Mouse (Mus musculus) subcutaneous adipose tissue, adult 2 months (tissue): ENCODE measurements around the gene Psenen. TPM values are rescaled to one million over a fixed set of nuclear protein-coding genes. Genes with fewer than 3 reads are reported as not detected.

Experiments
- polyA plus RNA-seq: library from polyadenylated mRNA; depleted of rRNA; stranded (reverse); fragments of >200 nt; gene quantifications from 2 replicates; pipeline ENCODE4 v1.2.3, GENCODE M21; 2012; ENCODE audit warnings: low replicate concordance; rRNA removed

The Psenen gene
- 135 and 167 TPM in 2 replicates for polyA plus RNA-seq

GRCm38 (mm10) chr7:30563117-30563905 is at the start of gene Psenen, which contains the start of the genes U2af1l4 and Gm49396:
Gene Psenen, minus strand, starts transcription at chr7:30563627.
Gene U2af1l4, plus strand, starts transcription at chr7:30563301.
Gene Gm49396, plus strand, starts transcription at chr7:30563344.

DNA sequence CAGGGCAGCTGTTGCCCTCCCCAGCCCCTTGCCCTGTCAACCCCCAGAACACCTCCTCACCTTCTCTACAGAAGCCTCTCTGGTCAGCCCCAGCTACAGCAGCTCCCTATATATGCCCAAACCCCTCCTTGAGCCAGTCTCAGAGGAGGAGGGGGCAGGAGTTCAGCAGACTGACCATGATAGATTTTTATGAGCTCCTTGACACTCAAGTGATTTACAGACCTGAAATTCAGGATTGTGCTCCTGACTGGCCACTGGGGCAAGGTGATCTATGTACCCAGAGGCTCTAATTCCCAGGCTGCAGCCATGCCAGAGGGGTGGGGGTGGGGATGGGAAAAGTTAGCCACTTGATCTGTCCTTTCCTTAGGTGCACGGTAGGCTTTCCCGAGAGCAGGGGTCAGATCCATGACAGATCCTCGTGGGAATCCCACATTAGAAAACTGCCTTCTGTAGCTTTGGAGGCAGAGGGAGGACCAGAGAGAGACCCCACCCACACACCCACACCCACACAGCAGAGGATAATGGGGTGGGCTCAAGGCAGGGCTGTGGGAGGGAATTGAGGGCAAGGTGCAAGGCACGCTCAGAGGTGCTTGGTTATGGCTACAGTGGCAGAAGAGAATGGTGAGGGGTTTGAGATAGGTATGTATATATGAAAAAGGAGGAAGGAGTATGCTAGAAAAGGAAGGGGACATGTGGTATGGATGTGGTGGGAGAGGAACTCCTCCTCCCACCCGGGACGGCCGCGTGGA is 49.4 kb upstream of the Psenen start, which contains the start of gene Upk1a:
Gene Upk1a, minus strand, starts transcription at position 194 of the 749 bp plus-strand sequence.

GRCm38 (mm10) chr7:30598786-30599185 is 35.4 kb upstream of the Psenen start, which contains the start of gene Zbtb32:
Gene Zbtb32, minus strand, starts transcription at chr7:30598909.

GRCm38 (mm10) chr7:30588676-30589434 is 25.4 kb upstream of the Psenen start, which contains the start of gene Kmt2b:
Gene Kmt2b, minus strand, starts transcription at chr7:30588726.

GRCm38 (mm10) chr7:30564970-30565571 is 1.6 kb upstream of the Psenen start, which contains the start of gene Igflr1:
Gene Igflr1, plus strand, starts transcription at chr7:30565427.

DNA sequence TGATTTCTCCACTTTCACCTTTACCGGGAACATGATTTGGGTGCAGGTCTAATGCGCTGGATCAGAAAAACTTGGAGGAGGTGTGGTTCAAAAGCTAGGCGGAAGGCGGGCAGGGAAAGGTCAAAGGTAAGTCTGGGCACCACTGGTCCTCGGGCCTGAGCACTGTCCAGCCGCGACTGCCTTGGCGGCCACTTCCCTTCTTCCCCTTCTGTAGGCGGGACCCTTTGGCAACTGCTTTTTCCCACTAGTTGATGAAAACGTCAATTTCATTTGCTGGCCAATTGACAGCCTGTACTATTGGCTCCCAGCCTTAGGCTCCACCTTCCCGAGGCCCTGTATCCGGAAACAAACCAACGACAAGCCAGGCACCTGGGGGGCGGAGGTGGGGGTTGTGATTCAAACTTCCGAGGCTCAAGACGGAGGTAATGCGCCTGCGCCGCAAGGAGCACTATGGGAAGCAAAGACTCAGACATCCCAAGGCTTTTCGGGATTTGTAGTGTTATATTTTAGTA is 3.9 kb downstream of the Psenen start, which contains the start of gene Lin37:
Gene Lin37, minus strand, starts transcription at position 396 of the 512 bp plus-strand sequence.

DNA sequence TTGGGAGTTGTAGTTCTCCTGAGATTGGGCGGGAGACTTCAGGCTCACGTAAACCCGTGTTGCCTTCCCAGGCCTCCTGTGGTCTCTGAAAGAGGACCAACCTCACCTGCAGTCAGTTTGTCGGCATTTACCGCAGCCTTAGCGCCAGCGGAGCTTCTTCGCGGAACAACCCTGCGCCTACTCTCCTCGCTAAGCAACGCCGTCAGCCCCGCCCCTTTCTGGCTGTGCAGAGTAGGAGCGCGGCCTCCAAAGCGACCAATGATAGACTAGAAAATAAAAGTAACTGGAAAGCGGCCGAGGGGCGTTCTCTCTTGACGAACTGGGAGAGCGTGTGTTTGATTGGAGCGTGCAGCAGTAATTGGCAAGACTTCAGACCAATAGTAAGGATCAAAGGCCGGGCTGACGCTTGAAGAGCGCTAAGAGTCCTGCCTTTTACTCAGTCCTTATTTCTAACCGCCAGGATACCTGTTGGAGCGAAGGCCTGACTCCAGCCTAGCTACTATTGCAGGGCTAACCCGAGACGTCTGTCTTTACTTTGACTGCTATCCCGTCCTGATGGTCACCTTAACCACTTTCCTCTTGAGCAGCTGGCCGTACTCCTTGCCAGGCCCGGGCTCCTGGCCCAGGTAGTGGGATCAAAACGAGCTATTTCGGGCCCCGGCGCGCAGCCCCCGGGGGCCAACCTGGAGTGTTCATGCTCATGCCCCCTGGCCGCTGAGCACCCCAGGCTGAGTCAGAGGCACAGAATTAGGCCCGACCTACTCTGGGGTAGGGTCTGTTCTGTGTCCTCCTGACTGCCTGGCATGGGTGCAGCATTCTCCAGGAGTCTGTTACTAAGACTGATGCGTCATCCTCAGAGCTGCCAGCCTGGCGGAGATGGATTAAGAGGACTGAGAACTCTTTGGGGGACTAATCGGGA is 11.1 kb downstream of the Psenen start, which contains the start of the genes Hspb6 and Proser3:
Gene Hspb6, plus strand, starts transcription at position 77 of the 919 bp plus-strand sequence.
Gene Proser3, minus strand, starts transcription at position 198 of the 919 bp plus-strand sequence.

GRCm38 (mm10) chr7:30534633-30535577 is 28.5 kb downstream of the Psenen start, which contains the start of gene Arhgap33:
Gene Arhgap33, minus strand, starts transcription at chr7:30535060.

Other genes starting within 250 kb of the Psenen start
- gene Syne4, start 248.8 kb downstream of the Psenen start, polyA plus RNA-seq = 2.6 and 34.1 TPM in 2 replicates
- gene E130208F15Rik, start 241.9 kb downstream of the Psenen start, polyA plus RNA-seq = 0.53 and 0.66 TPM in 2 replicates
- 14.7 and 20.6 TPM in 2 replicates for gene Sdhaf1, start 239.7 kb downstream of the Psenen start, polyA plus RNA-seq
- 3.1 and 19.7 TPM in 2 replicates for gene Lrfn3, start 200.9 kb downstream of the Psenen start, polyA plus RNA-seq
- gene Tyrobp, start 149.9 kb downstream of the Psenen start, polyA plus RNA-seq = 182 and 372 TPM in 2 replicates
- gene Hcst, start 143.8 kb downstream of the Psenen start, polyA plus RNA-seq = 11.1 and 15.3 TPM in 2 replicates
- gene Nfkbid, start 141.9 kb downstream of the Psenen start, polyA plus RNA-seq = 3.1 and 5.5 TPM in 2 replicates
- 2.5 and 7.0 TPM in 2 replicates for gene Aplp1, start 118.1 kb downstream of the Psenen start, polyA plus RNA-seq
- not detected in 2 replicates for gene Kirrel2, start 105.9 kb downstream of the Psenen start, polyA plus RNA-seq
- gene Nphs1, start 105.3 kb downstream of the Psenen start, polyA plus RNA-seq = not detected in 2 replicates
- gene Prodh2, start 70.0 kb downstream of the Psenen start, polyA plus RNA-seq = not detected in 2 replicates
- gene Arhgap33, start 28.6 kb downstream of the Psenen start, polyA plus RNA-seq = 7.3 and 17.1 TPM in 2 replicates
- gene Hspb6, start 11.4 kb downstream of the Psenen start, polyA plus RNA-seq = 65.4 and 90.8 TPM in 2 replicates
- 4.1 and 17.2 TPM in 2 replicates for gene Proser3, start 11.3 kb downstream of the Psenen start, polyA plus RNA-seq
- gene Lin37, start 3.8 kb downstream of the Psenen start, polyA plus RNA-seq = 32.9 and 36.6 TPM in 2 replicates
- gene U2af1l4, start 326 bp downstream of the Psenen start, polyA plus RNA-seq = 56.7 and 69.3 TPM in 2 replicates
- gene Gm49396, start 283 bp downstream of the Psenen start, polyA plus RNA-seq = 1.4 and 3.1 TPM in 2 replicates
- 3.8 and 6.8 TPM in 2 replicates for gene Igflr1, start 1.8 kb upstream of the Psenen start, polyA plus RNA-seq
- gene Kmt2b, start 25.1 kb upstream of the Psenen start, polyA plus RNA-seq = 35.0 and 59.6 TPM in 2 replicates
- gene Zbtb32, start 35.3 kb upstream of the Psenen start, polyA plus RNA-seq = 0.92 and 1.1 TPM in 2 replicates
- gene Upk1a, start 49.2 kb upstream of the Psenen start, polyA plus RNA-seq = 2.8 and 21.0 TPM in 2 replicates
- gene Cox6b1, start 62.5 kb upstream of the Psenen start, polyA plus RNA-seq = 647 and 1,156 TPM in 2 replicates
- gene Etv2, start 72.2 kb upstream of the Psenen start, polyA plus RNA-seq = not detected in 2 replicates
- 47.6 and 62.6 TPM in 2 replicates for gene Rbm42, start 86.7 kb upstream of the Psenen start, polyA plus RNA-seq
- 11.8 and 17.8 TPM in 2 replicates for gene Haus5, start 101.4 kb upstream of the Psenen start, polyA plus RNA-seq
- gene Pmis2, start 108.0 kb upstream of the Psenen start, polyA plus RNA-seq = not detected in 2 replicates
- gene 2200002J24Rik, start 135.3 kb upstream of the Psenen start, polyA plus RNA-seq = not detected in 2 replicates
- gene Atp4a, start 148.6 kb upstream of the Psenen start, polyA plus RNA-seq = 0.39 TPM in 1 of 2 replicates, not detected in the other
- 254 and 273 TPM in 2 replicates for gene Tmem147, start 165.9 kb upstream of the Psenen start, polyA plus RNA-seq
- gene Gapdhs, start 180.1 kb upstream of the Psenen start, polyA plus RNA-seq = not detected in 2 replicates
- gene Sbsn, start 187.8 kb upstream of the Psenen start, polyA plus RNA-seq = 10.8 and 36.4 TPM in 2 replicates
- 8.6 and 10.7 TPM in 2 replicates for gene Dmkn, start 200.1 kb upstream of the Psenen start, polyA plus RNA-seq
- gene Krtdap, start 224.3 kb upstream of the Psenen start, polyA plus RNA-seq = 0.51 and 2.0 TPM in 2 replicates